Mouse (Mus musculus): ENCODE results near the gene Magi2.

- TF ChIP-seq EP300 (IDR thresholded peaks at IDR 0.05) (no peak), CTCF (IDR thresholded peaks at IDR 0.05) (no peak)
These were observed 394.8 kb downstream of the Magi2 start for GRCm38 (mm10) chr5:19621678-19622077.

All from lung, postnatal 0 days (tissue).